Mouse (Mus musculus) olfactory bulb, adult 2 months (tissue): ENCODE measurements at regions not wholly inside any gene's neighbourhood (a gene's known extent, or its start where the extent isn't known, plus 50 kb on each side); places are given as distances from the start of the nearest gene placed in this dataset.

ENCODE experiments used
- CTCF ChIP-seq: fragments of 200-500 bp; IDR thresholded peaks from 2 replicates; pipeline ENCODE4 v1.5.1; 2012; ENCODE audit warnings: low read depth, mild to moderate bottlenecking, low read length, moderate library complexity; ENCODE audit not compliant: insufficient read depth
- POLR2A ChIP-seq: fragments of 200-500 bp; IDR thresholded peaks from 2 replicates; pipeline ENCODE4 v1.6.1; 2012; ENCODE audit warnings: mild to moderate bottlenecking, low read depth, low read length, moderate library complexity; ENCODE audit not compliant: insufficient read depth

- TF ChIP-seq POLR2A (no peak), CTCF (no peak)
Measured at GRCm38 (mm10) chr11:19109055-19109454, 90.3 kb upstream of the Meis1 start.
